Mouse (Mus musculus) neural tube, embryonic 12.5 days (tissue): Measurements from ENCODE around the gene Ankrd1. TPM values are rescaled to one million over a fixed set of nuclear protein-coding genes. Genes with fewer than 3 reads are reported as not detected.

Experiments used
- ATAC-seq: fragments of 200-750 bp; cut with Nextera tagmentation; 2 replicates; pipeline ENCODE4 v1.8.0; 2017; ENCODE audit warnings: low read depth, mild to moderate bottlenecking, moderate TSS enrichment, moderate library complexity; ENCODE audit not compliant: low FRiP score
- H3K27ac ChIP-seq: fragments of 300-500 bp; sonication (generic); 2 replicates; pipeline ENCODE4 v1.5.1; 2016
- H3K27me3 ChIP-seq: fragments of 300-500 bp; sonication (generic); replicated peaks from 2 replicates; pipeline ENCODE4 v1.6.1; 2016; ENCODE audit warnings: mild to moderate bottlenecking
- H3K36me3 ChIP-seq: fragments of 300-500 bp; sonication (generic); 2 replicates; pipeline ENCODE4 v1.6.1; 2016; ENCODE audit warnings: mild to moderate bottlenecking
- H3K4me1 ChIP-seq: fragments of 300-500 bp; sonication (generic); 2 replicates; pipeline ENCODE4 v1.6.1; 2016
- H3K4me2 ChIP-seq: fragments of 300-500 bp; sonication (generic); replicated peaks from 2 replicates; pipeline ENCODE4 v1.6.1; 2016; ENCODE audit warnings: mild to moderate bottlenecking
- H3K4me3 ChIP-seq: fragments of 300-500 bp; sonication (generic); 2 replicates; pipeline ENCODE4 v1.5.1; 2016
- H3K9ac ChIP-seq: fragments of 300-500 bp; sonication (generic); 2 replicates; pipeline ENCODE4 v1.6.1; 2016; ENCODE audit warnings: mild to moderate bottlenecking
- H3K9me3 ChIP-seq: fragments of 300-500 bp; sonication (generic); 2 replicates; pipeline ENCODE4 v1.6.1; 2016; ENCODE audit warnings: mild to moderate bottlenecking
- WGBS: fragments of 180-500 bp; shearing (Covaris S2); methylation state at CpG from one replicate; pipeline ENCODE4 v1.1.7; 2016; 5-methylcytosine and 5-hydroxymethylcytosine counted together
- polyA plus RNA-seq: library from polyadenylated mRNA; unstranded; fragments of >200 nt; fragmentation: Nextera tagmentation; extraction: Ambion mirVana; gene quantifications from 2 replicates; pipeline ENCODE4 v1.2.1, GENCODE M21; 2016

The Ankrd1 gene
- polyA plus RNA-seq = 0.30 and 0.98 TPM in 2 replicates

- Histone ChIP-seq H3K9me3 (no peaks in the 10 kb centered on the region), H3K4me1 (no peaks in the 10 kb centered on the region), H3K4me2 (no peak within 1 kb of the TSS), H3K4me3 (no peak within 1 kb of the TSS), H3K27me3 (no peaks in the 10 kb centered on the region), H3K36me3 (no peaks in the 10 kb centered on the region), H3K9ac (no peak within 1 kb of the TSS), H3K27ac (no peak within 1 kb of the TSS)
- no peak for ATAC-seq
- WGBS = 93% methylated on average over 14 of the region's 14 CpGs
These were observed at the start of gene Ankrd1 for GRCm38 (mm10) chr19:36119783-36120471. Gene Ankrd1, minus strand, starts transcription at chr19:36120099.

GRCm38 (mm10) chr19:36169101-36169500 lies 49.2 kb upstream of the Ankrd1 start:
- Histone ChIP-seq H3K4me1 (no peaks in the 10 kb centered on the region), H3K36me3 (no peaks in the 10 kb centered on the region), H3K27me3 (no peaks in the 10 kb centered on the region), H3K4me2 (no peak overlapping the region), H3K9me3 (no peaks in the 10 kb centered on the region), H3K27ac (no peak overlapping the region), H3K4me3 (no peak overlapping the region), H3K9ac (no peak overlapping the region)
- no peak for ATAC-seq
- 81% methylated on average over 2 of the region's 2 CpGs for WGBS

GRCm38 (mm10) chr19:36168121-36168520 lies 48.2 kb upstream of the Ankrd1 start:
- H3K27ac ChIP-seq = no peak overlapping the region
- no peaks in the 10 kb centered on the region for H3K27me3 ChIP-seq
- H3K4me3 ChIP-seq = no peak overlapping the region
- no peak overlapping the region for H3K9ac ChIP-seq
- no peaks in the 10 kb centered on the region for H3K9me3 ChIP-seq
- H3K4me1 ChIP-seq = no peaks in the 10 kb centered on the region
- 84% methylated on average over 4 of the region's 4 CpGs for WGBS
- no peaks in the 10 kb centered on the region for H3K36me3 ChIP-seq
- ATAC-seq = no peak
- H3K4me2 ChIP-seq = no peak overlapping the region

GRCm38 (mm10) chr19:36167291-36167896 lies 47.5 kb upstream of the Ankrd1 start:
- Histone ChIP-seq H3K9me3 (no peaks in the 10 kb centered on the region), H3K4me2 (no peak overlapping the region), H3K27ac (no peak overlapping the region), H3K36me3 (no peaks in the 10 kb centered on the region), H3K9ac (no peak overlapping the region), H3K4me1 (no peaks in the 10 kb centered on the region), H3K4me3 (no peak overlapping the region), H3K27me3 (no peaks in the 10 kb centered on the region)
- 91% methylated on average over 6 of the region's 6 CpGs for WGBS
- no peak for ATAC-seq

- H3K4me2 ChIP-seq = no peak overlapping the region
- H3K36me3 ChIP-seq = no peaks in the 10 kb centered on the region
- H3K27ac ChIP-seq = no peak overlapping the region
- H3K4me1 ChIP-seq = no peaks in the 10 kb centered on the region
- no peak overlapping the region for H3K4me3 ChIP-seq
- no peaks in the 10 kb centered on the region for H3K27me3 ChIP-seq
- WGBS = 90% methylated on average over 6 of the region's 6 CpGs
- no peak overlapping the region for H3K9ac ChIP-seq
- H3K9me3 ChIP-seq = no peaks in the 10 kb centered on the region
- no peak for ATAC-seq
These were observed 46.7 kb upstream of the Ankrd1 start for GRCm38 (mm10) chr19:36166401-36167160.

GRCm38 (mm10) chr19:36165351-36165750 lies 45.5 kb upstream of the Ankrd1 start:
- no peak overlapping the region for H3K4me2 ChIP-seq
- no peak overlapping the region for H3K4me3 ChIP-seq
- H3K9ac ChIP-seq = no peak overlapping the region
- 86% methylated on average over 4 of the region's 4 CpGs for WGBS
- no peaks in the 10 kb centered on the region for H3K36me3 ChIP-seq
- H3K27ac ChIP-seq = no peak overlapping the region
- H3K27me3 ChIP-seq = no peaks in the 10 kb centered on the region
- H3K9me3 ChIP-seq = no peaks in the 10 kb centered on the region
- no peaks in the 10 kb centered on the region for H3K4me1 ChIP-seq
- no peak for ATAC-seq

- no peak for ATAC-seq
- H3K4me2 ChIP-seq = no peak overlapping the region
- no peaks in the 10 kb centered on the region for H3K36me3 ChIP-seq
- WGBS = 55% methylated on average over 4 of the region's 4 CpGs
- no peak overlapping the region for H3K4me3 ChIP-seq
- H3K9me3 ChIP-seq = no peaks in the 10 kb centered on the region
- H3K4me1 ChIP-seq = no peaks in the 10 kb centered on the region
- no peak overlapping the region for H3K9ac ChIP-seq
- no peak overlapping the region for H3K27ac ChIP-seq
- no peaks in the 10 kb centered on the region for H3K27me3 ChIP-seq
These were observed 30.5 kb upstream of the Ankrd1 start for GRCm38 (mm10) chr19:36150241-36151007.

GRCm38 (mm10) chr19:36148578-36148977 lies 28.7 kb upstream of the Ankrd1 start:
- no peak overlapping the region for H3K4me3 ChIP-seq
- H3K4me2 ChIP-seq = no peak overlapping the region
- ATAC-seq = no peak
- no peaks in the 10 kb centered on the region for H3K36me3 ChIP-seq
- WGBS = 92% methylated on average over 6 of the region's 6 CpGs
- no peak overlapping the region for H3K27ac ChIP-seq
- no peaks in the 10 kb centered on the region for H3K27me3 ChIP-seq
- H3K4me1 ChIP-seq = no peaks in the 10 kb centered on the region
- 0 out of 2 replicates have a peak, but pooled peaks cover 4% of the 10 kb centered on the region for H3K9me3 ChIP-seq
- H3K9ac ChIP-seq = no peak overlapping the region

- H3K4me1 ChIP-seq = no peaks in the 10 kb centered on the region
- no peaks in the 10 kb centered on the region for H3K27me3 ChIP-seq
- no peak overlapping the region for H3K9ac ChIP-seq
- ATAC-seq = no peak
- H3K27ac ChIP-seq = no peak overlapping the region
- no peak overlapping the region for H3K4me2 ChIP-seq
- H3K36me3 ChIP-seq = no peaks in the 10 kb centered on the region
- 0 out of 2 replicates have a peak, but pooled peaks cover 4% of the 10 kb centered on the region for H3K9me3 ChIP-seq
- H3K4me3 ChIP-seq = no peak overlapping the region
- 96% methylated on average over 2 of the region's 2 CpGs for WGBS
These were observed 23.7 kb upstream of the Ankrd1 start for GRCm38 (mm10) chr19:36143571-36143970.

GRCm38 (mm10) chr19:36133731-36134130 lies 13.8 kb upstream of the Ankrd1 start:
- Histone ChIP-seq H3K4me3 (no peak overlapping the region), H3K9ac (no peak overlapping the region), H3K9me3 (no peaks in the 10 kb centered on the region), H3K27me3 (no peaks in the 10 kb centered on the region), H3K27ac (no peak overlapping the region), H3K4me2 (no peak overlapping the region), H3K4me1 (no peaks in the 10 kb centered on the region), H3K36me3 (no peaks in the 10 kb centered on the region)
- 66% methylated on average over 5 of the region's 5 CpGs for WGBS
- ATAC-seq = no peak

- no peak overlapping the region for H3K9ac ChIP-seq
- H3K4me2 ChIP-seq = no peak overlapping the region
- no peaks in the 10 kb centered on the region for H3K36me3 ChIP-seq
- H3K4me1 ChIP-seq = no peaks in the 10 kb centered on the region
- H3K27ac ChIP-seq = no peak overlapping the region
- H3K9me3 ChIP-seq = no peaks in the 10 kb centered on the region
- no peaks in the 10 kb centered on the region for H3K27me3 ChIP-seq
- 95% methylated on average over 6 of the region's 6 CpGs for WGBS
- no peak overlapping the region for H3K4me3 ChIP-seq
- no peak for ATAC-seq
These were observed 13.2 kb upstream of the Ankrd1 start for GRCm38 (mm10) chr19:36133064-36133463.

GRCm38 (mm10) chr19:36131990-36132389 lies 12.1 kb upstream of the Ankrd1 start:
- Histone ChIP-seq H3K4me1 (no peaks in the 10 kb centered on the region), H3K9ac (no peak overlapping the region), H3K4me2 (no peak overlapping the region), H3K9me3 (no peaks in the 10 kb centered on the region), H3K4me3 (no peak overlapping the region), H3K36me3 (no peaks in the 10 kb centered on the region), H3K27me3 (no peaks in the 10 kb centered on the region), H3K27ac (no peak overlapping the region)
- WGBS = 76% methylated on average over 6 of the region's 6 CpGs
- no peak for ATAC-seq
